Mouse (Mus musculus) small intestine, adult 2 months (tissue): Measurements from ENCODE around the gene 4933412E24Rik. TPM values are rescaled to one million over a fixed set of nuclear protein-coding genes. Genes with fewer than 3 reads are reported as not detected.

Experiments used
- H3K27ac ChIP-seq: fragments of 200-500 bp; 2 replicates; pipeline ENCODE4 v1.5.1; 2012; ENCODE audit warnings: low read depth, low read length, control low read depth, inconsistent platforms; ENCODE audit not compliant: insufficient read depth
- H3K27me3 ChIP-seq: fragments of 200-500 bp; 2 replicates; pipeline ENCODE4 v1.6.1; 2012; ENCODE audit warnings: mild to moderate bottlenecking, moderate library complexity, low read length, inconsistent platforms; ENCODE audit not compliant: control insufficient read depth, insufficient read depth
- H3K36me3 ChIP-seq: fragments of 200-500 bp; 2 replicates; pipeline ENCODE4 v1.6.1; 2012; ENCODE audit warnings: mild to moderate bottlenecking, low read length, control low read depth, inconsistent platforms; ENCODE audit not compliant: control insufficient read depth, insufficient read depth
- H3K4me1 ChIP-seq: fragments of 200-500 bp; 2 replicates; pipeline ENCODE4 v1.6.1; 2012; ENCODE audit warnings: low read length, inconsistent platforms, mixed read lengths; ENCODE audit not compliant: control insufficient read depth, insufficient read depth, insufficient read length
- H3K4me3 ChIP-seq: fragments of 200-500 bp; 2 replicates; pipeline ENCODE4 v1.5.1; 2012; ENCODE audit warnings: low read depth, mild to moderate bottlenecking, control low read depth, inconsistent platforms, low read length, moderate library complexity
- CTCF ChIP-seq: fragments of 200-500 bp; IDR thresholded peaks from 2 replicates; pipeline ENCODE4 v1.5.1; 2012; ENCODE audit warnings: low read depth, mild to moderate bottlenecking, control low read depth, inconsistent platforms, low read length, moderate library complexity, mixed read lengths; ENCODE audit not compliant: insufficient replicate concordance, insufficient read length; ENCODE audit errors: extremely low read depth
- POLR2A ChIP-seq: fragments of 200-500 bp; IDR thresholded peaks from 2 replicates; pipeline ENCODE4 v1.6.1; 2012; ENCODE audit warnings: low read depth, mild to moderate bottlenecking, control low read depth, inconsistent platforms, low read length, moderate library complexity
- WGBS: fragments of 180-500 bp; shearing (Covaris S2); methylation state at CpG from one replicate; pipeline ENCODE4 v1.1.7; 2018; 5-methylcytosine and 5-hydroxymethylcytosine counted together
- polyA plus RNA-seq: library from polyadenylated mRNA; depleted of rRNA; stranded (reverse); fragments of >200 nt; gene quantifications from 2 replicates; pipeline ENCODE4 v1.2.3, GENCODE M21; 2012; rRNA removed

Gene 4933412E24Rik
- polyA plus RNA-seq = not detected in 2 replicates

DNA sequence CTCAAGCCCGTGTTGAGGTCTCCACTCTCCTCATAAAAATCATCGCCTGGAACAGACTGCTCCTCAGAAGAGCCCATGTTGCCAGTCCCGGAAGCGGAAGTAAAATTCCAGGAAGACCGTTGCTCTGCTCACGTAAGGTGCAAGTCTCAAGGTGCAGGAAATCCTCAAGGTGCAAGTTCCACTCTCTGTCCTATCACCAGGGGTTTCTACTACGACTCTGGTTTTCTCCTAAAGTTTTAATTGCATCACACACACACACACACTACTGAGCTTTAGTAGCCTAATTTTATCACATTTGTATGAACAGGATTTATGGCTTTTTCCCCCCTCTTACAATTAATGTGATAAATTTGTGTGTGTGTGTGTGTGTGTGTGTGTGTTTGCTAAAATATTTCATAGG, at the start of gene 4933412E24Rik:
4933412E24Rik (minus strand) TSS at position 101 of the 400 bp plus-strand sequence.
- no peak within 1 kb of the TSS for H3K4me3 ChIP-seq
- no peaks in the 10 kb centered on the region for H3K4me1 ChIP-seq
- TF ChIP-seq CTCF = no peak
- TF ChIP-seq POLR2A = no peak
- H3K36me3 ChIP-seq = no peaks in the 10 kb centered on the region
- no peaks in the 10 kb centered on the region for H3K27me3 ChIP-seq
- WGBS = 79% methylated on average over 7 of the region's 7 CpGs
- no peak within 1 kb of the TSS for H3K27ac ChIP-seq

GRCm38 (mm10) chr15:60030728-60031127, 14.3 kb upstream of the 4933412E24Rik start:
- H3K36me3 ChIP-seq = no peaks in the 10 kb centered on the region
- H3K4me3 ChIP-seq = no peak overlapping the region
- no peaks in the 10 kb centered on the region for H3K4me1 ChIP-seq
- WGBS = 66% methylated on average over 3 of the region's 3 CpGs
- no peak overlapping the region for H3K27ac ChIP-seq
- TF ChIP-seq POLR2A (no peak), CTCF (no peak)
- no peaks in the 10 kb centered on the region for H3K27me3 ChIP-seq

DNA sequence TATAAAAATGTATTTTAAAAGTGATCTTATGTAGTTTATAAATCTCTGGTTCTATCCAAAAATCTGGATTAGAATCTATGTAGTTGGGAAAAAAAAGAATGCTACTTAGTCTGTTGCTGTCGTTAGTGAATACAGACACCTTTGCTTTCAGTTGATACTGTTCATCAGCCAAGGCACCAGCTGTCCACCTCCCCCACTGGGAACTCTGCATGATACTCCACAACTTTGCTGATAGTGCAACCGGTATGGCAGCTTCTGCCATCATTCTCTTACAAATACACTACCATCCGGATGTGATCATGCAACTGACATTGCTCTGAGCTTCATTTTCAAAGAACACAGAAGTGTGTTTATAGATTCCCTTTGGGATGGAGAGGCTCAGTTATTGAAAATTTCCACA, 4.8 kb upstream of the 4933412E24Rik start:
- H3K27ac ChIP-seq = no peak overlapping the region
- WGBS = 33% methylated on average over 3 of the region's 3 CpGs
- no peaks in the 10 kb centered on the region for H3K36me3 ChIP-seq
- no peak for TF ChIP-seq POLR2A
- no peak for TF ChIP-seq CTCF
- H3K4me1 ChIP-seq = no peaks in the 10 kb centered on the region
- H3K4me3 ChIP-seq = no peak overlapping the region
- no peaks in the 10 kb centered on the region for H3K27me3 ChIP-seq

- Histone ChIP-seq H3K27me3 (peaks cover 2% of the 10 kb centered on the region; the same call in 1 of the 2 replicates), H3K36me3 (no peaks in the 10 kb centered on the region), H3K27ac (no peak overlapping the region), H3K4me1 (no peaks in the 10 kb centered on the region), H3K4me3 (no peak overlapping the region)
- TF ChIP-seq POLR2A (no peak), CTCF (no peak)
- WGBS = 90% methylated on average over 4 of the region's 4 CpGs
These were observed 6.2 kb downstream of the 4933412E24Rik start for GRCm38 (mm10) chr15:60010199-60010598.

DNA sequence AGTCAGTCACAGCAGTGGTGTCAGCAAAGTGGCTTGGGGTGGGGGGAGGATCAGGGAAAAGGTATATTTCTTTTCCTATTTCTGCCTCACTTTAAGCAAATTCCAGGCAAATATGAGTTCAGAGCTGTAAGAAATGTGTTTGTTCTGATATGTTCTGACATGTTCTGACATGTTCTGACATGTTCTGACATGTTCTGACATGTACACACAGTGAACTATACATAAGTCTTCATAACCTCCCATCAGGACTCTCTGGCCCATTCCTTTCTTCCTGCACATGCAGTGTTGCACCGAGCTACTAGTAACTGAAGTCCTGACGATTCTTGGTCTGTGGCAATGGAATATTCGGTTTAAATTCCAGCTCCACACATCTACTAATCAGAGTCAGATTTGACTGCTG, 6.8 kb downstream of the 4933412E24Rik start:
- H3K4me1 ChIP-seq = no peaks in the 10 kb centered on the region
- peaks cover 2% of the 10 kb centered on the region; the same call in 1 of the 2 replicates for H3K27me3 ChIP-seq
- no peak overlapping the region for H3K27ac ChIP-seq
- no peak overlapping the region for H3K4me3 ChIP-seq
- H3K36me3 ChIP-seq = no peaks in the 10 kb centered on the region
- no peak for TF ChIP-seq POLR2A
- 87% methylated on average over 3 of the region's 3 CpGs for WGBS

DNA sequence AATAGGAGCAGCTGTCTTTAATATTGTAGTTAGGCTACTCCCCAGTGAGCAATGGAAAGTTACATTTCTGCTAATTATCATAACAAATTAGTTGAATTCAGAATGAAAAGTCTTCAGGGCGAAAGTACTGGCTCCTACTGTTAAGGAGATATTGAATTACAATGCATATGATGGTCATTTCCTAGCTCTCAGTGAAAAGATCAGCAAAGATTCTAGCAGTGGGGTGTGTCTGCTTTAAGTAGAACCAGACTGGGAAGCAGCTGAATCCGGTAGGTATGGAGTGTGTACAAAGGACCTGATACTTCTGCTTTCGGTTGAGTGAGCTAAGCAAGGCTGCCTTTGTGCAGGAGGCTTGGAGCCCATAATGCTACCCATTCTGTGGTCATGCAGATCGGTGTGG, 32.6 kb downstream of the 4933412E24Rik start:
- Histone ChIP-seq H3K27me3 (no peaks in the 10 kb centered on the region), H3K4me3 (no peak overlapping the region), H3K27ac (no peak overlapping the region), H3K4me1 (no peaks in the 10 kb centered on the region), H3K36me3 (no peaks in the 10 kb centered on the region)
- TF ChIP-seq CTCF (no peak), POLR2A (no peak)
- WGBS = 67% methylated on average over 4 of the region's 4 CpGs

- Histone ChIP-seq H3K4me3 (no peak overlapping the region), H3K4me1 (no peaks in the 10 kb centered on the region), H3K27me3 (no peaks in the 10 kb centered on the region), H3K27ac (no peak overlapping the region), H3K36me3 (no peaks in the 10 kb centered on the region)
- 24% methylated on average over 3 of the region's 3 CpGs for WGBS
- TF ChIP-seq POLR2A = no peak
- no peak for TF ChIP-seq CTCF
These were observed 41.1 kb downstream of the 4933412E24Rik start for GRCm38 (mm10) chr15:59975310-59975709.

DNA sequence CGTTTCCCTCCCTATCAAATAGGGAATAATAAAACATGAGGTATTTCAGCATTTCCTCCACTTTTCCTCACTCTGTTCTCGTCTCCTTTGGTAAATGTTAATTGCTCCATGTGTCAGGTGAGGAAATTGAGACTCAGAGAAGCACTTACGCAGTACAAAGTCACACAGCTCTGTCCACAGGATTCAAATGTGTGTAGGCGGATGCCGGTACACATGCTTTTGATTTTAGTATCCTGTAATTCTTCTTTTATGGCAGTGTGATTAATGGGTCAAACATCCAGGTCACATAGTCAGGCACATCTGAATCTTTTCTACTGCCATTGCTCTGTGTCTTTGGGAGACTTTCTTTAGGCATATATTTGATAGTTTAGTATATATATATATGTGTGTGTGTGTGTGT, 41.8 kb downstream of the 4933412E24Rik start:
- Histone ChIP-seq H3K4me3 (no peak overlapping the region), H3K27ac (no peak overlapping the region), H3K27me3 (no peaks in the 10 kb centered on the region), H3K4me1 (no peaks in the 10 kb centered on the region), H3K36me3 (no peaks in the 10 kb centered on the region)
- TF ChIP-seq CTCF (no peak), POLR2A (no peak)
- WGBS = 44% methylated on average over 5 of the region's 5 CpGs
